Mouse (Mus musculus) thymus, adult 2 months (tissue): ENCODE results near the gene Neu2.

Experiments
- CTCF ChIP-seq: fragments of 200-500 bp; IDR thresholded peaks from 2 replicates; pipeline ENCODE4 v1.5.1; 2012; ENCODE audit warnings: mild to moderate bottlenecking, control low read depth, low read length, moderate library complexity, borderline replicate concordance; ENCODE audit not compliant: control insufficient read depth, poor library complexity, insufficient read depth; ENCODE audit errors: extremely low read depth
- POLR2A ChIP-seq: fragments of 200-500 bp; IDR thresholded peaks from 2 replicates; pipeline ENCODE4 v1.6.1; 2012; ENCODE audit warnings: mild to moderate bottlenecking, low read length, control low read depth, moderate library complexity; ENCODE audit not compliant: control insufficient read depth, poor library complexity, insufficient read depth; ENCODE audit errors: extremely low read depth

- TF ChIP-seq POLR2A (no peak), CTCF (no peak)
Observed at GRCm38 (mm10) chr1:87600533-87600932, 90.8 kb downstream of the Neu2 start.
